Mouse (Mus musculus) small intestine, adult 2 months (tissue): ENCODE results near the gene Btg2. TPM values are rescaled to one million over a fixed set of nuclear protein-coding genes. Genes with fewer than 3 reads are reported as not detected.

Experiments used
- H3K27ac ChIP-seq: fragments of 200-500 bp; 2 replicates; pipeline ENCODE4 v1.5.1; 2012; ENCODE audit warnings: low read depth, low read length, control low read depth, inconsistent platforms; ENCODE audit not compliant: insufficient read depth
- H3K27me3 ChIP-seq: fragments of 200-500 bp; 2 replicates; pipeline ENCODE4 v1.6.1; 2012; ENCODE audit warnings: mild to moderate bottlenecking, moderate library complexity, low read length, inconsistent platforms; ENCODE audit not compliant: control insufficient read depth, insufficient read depth
- H3K36me3 ChIP-seq: fragments of 200-500 bp; 2 replicates; pipeline ENCODE4 v1.6.1; 2012; ENCODE audit warnings: mild to moderate bottlenecking, low read length, control low read depth, inconsistent platforms; ENCODE audit not compliant: control insufficient read depth, insufficient read depth
- H3K4me1 ChIP-seq: fragments of 200-500 bp; 2 replicates; pipeline ENCODE4 v1.6.1; 2012; ENCODE audit warnings: low read length, inconsistent platforms, mixed read lengths; ENCODE audit not compliant: control insufficient read depth, insufficient read depth, insufficient read length
- H3K4me3 ChIP-seq: fragments of 200-500 bp; 2 replicates; pipeline ENCODE4 v1.5.1; 2012; ENCODE audit warnings: low read depth, mild to moderate bottlenecking, control low read depth, inconsistent platforms, low read length, moderate library complexity
- CTCF ChIP-seq: fragments of 200-500 bp; IDR thresholded peaks from 2 replicates; pipeline ENCODE4 v1.5.1; 2012; ENCODE audit warnings: low read depth, mild to moderate bottlenecking, control low read depth, inconsistent platforms, low read length, moderate library complexity, mixed read lengths; ENCODE audit not compliant: insufficient replicate concordance, insufficient read length; ENCODE audit errors: extremely low read depth
- POLR2A ChIP-seq: fragments of 200-500 bp; IDR thresholded peaks from 2 replicates; pipeline ENCODE4 v1.6.1; 2012; ENCODE audit warnings: low read depth, mild to moderate bottlenecking, control low read depth, inconsistent platforms, low read length, moderate library complexity
- WGBS: fragments of 180-500 bp; shearing (Covaris S2); methylation state at CpG from one replicate; pipeline ENCODE4 v1.1.7; 2018; 5-methylcytosine and 5-hydroxymethylcytosine counted together
- polyA plus RNA-seq: library from polyadenylated mRNA; depleted of rRNA; stranded (reverse); fragments of >200 nt; gene quantifications from 2 replicates; pipeline ENCODE4 v1.2.3, GENCODE M21; 2012

Gene Btg2
- polyA plus RNA-seq, 1 experiment: 73.7 TPM

DNA sequence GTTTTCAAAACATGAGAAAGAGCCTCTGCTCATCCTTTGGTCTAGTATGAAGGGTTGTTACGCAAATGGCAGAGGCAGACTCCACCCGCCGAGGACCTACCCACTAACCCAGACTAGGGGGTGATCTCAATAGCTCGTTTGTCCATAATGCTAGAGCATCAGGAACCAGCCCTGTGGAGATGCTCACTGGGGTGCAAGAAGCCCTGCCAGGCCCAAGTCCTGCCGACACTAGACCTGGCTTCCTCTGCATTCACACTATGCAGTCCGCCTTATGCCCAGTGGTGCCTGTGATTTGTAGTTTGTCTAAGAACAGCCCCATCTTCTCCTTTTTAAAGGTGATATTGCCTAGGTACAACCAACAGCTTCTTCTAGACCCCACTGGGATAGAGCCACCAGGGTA is 31.5 kb downstream of the Btg2 start:
- Histone ChIP-seq H3K27ac (no peak overlapping the region), H3K27me3 (no peaks in the 10 kb centered on the region), H3K4me1 (no peaks in the 10 kb centered on the region), H3K36me3 (no peaks in the 10 kb centered on the region), H3K4me3 (no peak overlapping the region)
- 87% methylated on average over 6 of the region's 6 CpGs for WGBS
- TF ChIP-seq CTCF (no peak), POLR2A (no peak)

DNA sequence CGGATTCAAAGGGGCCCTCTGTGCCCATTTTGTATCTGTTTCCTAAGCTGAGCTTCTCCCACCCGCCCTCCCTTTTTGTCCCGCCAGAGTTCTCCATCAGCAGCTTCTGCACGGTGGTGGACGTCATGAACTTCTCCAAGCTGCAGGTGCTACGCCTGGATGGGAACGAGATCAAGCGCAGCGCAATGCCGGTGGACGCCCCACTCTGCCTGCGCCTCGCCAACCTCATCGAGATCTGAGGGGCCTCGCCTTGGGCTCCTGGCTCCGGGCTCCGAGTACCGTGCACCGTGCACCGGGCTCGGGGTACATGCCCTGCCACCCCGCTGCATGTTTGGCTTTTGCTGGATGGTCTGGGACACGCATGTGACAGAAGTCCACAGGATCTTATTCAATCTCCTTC is 32.5 kb downstream of the Btg2 start:
- Histone ChIP-seq H3K27me3 (no peaks in the 10 kb centered on the region), H3K36me3 (no peaks in the 10 kb centered on the region), H3K4me1 (no peaks in the 10 kb centered on the region), H3K27ac (no peak overlapping the region), H3K4me3 (no peak overlapping the region)
- no peak for TF ChIP-seq POLR2A
- no peak for TF ChIP-seq CTCF
- 29% methylated on average over 23 of the region's 23 CpGs for WGBS

DNA sequence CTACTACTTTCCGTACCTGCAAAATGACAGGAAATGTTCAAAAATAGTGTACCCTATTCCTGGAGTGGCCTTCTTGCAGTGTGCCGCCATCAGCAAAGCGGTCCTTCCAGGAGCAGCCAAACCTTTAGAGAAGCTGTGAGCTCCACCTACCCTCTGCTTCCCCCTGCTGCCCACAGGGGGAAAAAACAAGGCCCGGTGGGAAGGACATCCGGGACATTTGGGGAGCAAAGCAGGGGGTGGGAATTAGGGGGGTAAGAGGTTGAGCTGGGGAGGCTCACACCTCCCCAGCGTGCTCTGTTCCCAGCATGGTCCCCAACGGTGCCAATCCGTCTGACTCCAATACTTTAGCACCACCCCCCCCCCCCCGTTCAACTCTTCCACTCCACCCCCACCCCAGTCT is 32.9 kb downstream of the Btg2 start:
- Histone ChIP-seq H3K27ac (no peak overlapping the region), H3K36me3 (no peaks in the 10 kb centered on the region), H3K27me3 (no peaks in the 10 kb centered on the region), H3K4me3 (no peak overlapping the region), H3K4me1 (no peaks in the 10 kb centered on the region)
- 9% methylated on average over 9 of the region's 9 CpGs for WGBS
- TF ChIP-seq POLR2A: no peak
- TF ChIP-seq CTCF: peak; percentile 83; the same call in 1 of the 2 replicates

DNA sequence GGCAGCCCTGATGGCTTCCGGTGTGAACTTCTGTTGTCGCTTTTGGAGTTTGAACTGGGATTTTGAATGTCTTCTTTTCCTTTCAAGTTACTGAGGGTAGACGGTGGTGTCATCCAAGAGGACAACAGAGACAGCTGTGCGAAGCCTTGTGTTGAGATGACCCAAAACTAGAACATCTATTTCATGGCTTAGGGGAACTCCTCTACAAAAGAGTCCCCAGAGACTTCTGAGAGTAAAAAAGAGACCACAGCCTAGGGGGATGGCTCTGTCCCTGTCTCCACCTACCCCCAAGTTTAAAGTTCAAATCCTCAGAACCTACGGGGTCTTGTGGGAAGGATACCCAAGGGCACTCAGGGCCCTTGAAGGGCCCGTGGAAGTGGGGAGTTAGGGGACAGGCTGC is 34.1 kb downstream of the Btg2 start:
- no peak overlapping the region for H3K4me3 ChIP-seq
- no peak overlapping the region for H3K27ac ChIP-seq
- H3K4me1 ChIP-seq: no peaks in the 10 kb centered on the region
- no peaks in the 10 kb centered on the region for H3K36me3 ChIP-seq
- H3K27me3 ChIP-seq: no peaks in the 10 kb centered on the region
- 91% methylated on average over 6 of the region's 6 CpGs for WGBS
- no peak for TF ChIP-seq POLR2A
- TF ChIP-seq CTCF: no peak

DNA sequence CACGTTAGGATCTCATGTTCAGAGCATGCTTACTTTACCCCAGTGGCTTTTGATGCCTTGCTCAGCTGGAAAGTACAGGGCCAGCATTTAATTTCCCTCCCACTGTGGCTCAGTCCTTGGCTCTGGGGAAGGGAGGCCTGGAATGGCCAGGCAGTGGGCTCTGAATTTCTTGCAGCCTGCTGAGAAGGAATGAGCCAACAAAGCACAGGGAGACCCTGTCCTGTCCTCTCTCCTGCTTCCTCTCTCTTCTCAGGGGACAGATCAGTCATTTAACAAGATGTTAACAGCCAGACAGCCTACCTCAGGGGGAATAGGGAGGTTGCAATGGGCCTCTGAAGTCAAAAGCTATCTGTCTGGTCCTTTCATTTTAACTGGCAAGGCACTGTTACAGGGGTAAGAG is 36.6 kb downstream of the Btg2 start:
- no peaks in the 10 kb centered on the region for H3K4me1 ChIP-seq
- H3K27ac ChIP-seq: no peak overlapping the region
- 81% methylated on average over 1 of the region's 1 CpGs for WGBS
- TF ChIP-seq POLR2A: no peak
- TF ChIP-seq CTCF: no peak
- no peaks in the 10 kb centered on the region for H3K27me3 ChIP-seq
- no peak overlapping the region for H3K4me3 ChIP-seq
- no peaks in the 10 kb centered on the region for H3K36me3 ChIP-seq

DNA sequence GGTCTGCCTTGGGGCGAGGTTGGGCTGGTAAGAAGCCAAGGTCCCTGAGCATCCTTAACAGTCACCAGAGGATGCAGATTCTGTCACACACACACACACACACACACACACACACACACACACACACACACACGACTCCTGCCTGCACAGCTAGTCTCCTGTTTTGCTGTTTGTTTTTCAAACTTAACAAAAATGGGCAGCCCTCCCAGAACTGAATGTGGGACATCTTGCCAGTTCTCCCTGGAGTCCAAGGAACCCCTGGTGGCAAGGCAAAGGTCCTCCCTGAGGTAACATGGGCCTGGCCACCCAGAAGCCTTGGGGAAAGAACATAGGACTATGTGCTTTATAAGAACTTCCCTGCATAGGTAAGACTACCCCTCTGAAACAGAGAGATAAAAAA is 37.0 kb downstream of the Btg2 start:
- WGBS: 51% methylated on average over 2 of the region's 2 CpGs
- Histone ChIP-seq H3K4me3 (no peak overlapping the region), H3K36me3 (no peaks in the 10 kb centered on the region), H3K4me1 (no peaks in the 10 kb centered on the region), H3K27ac (no peak overlapping the region), H3K27me3 (no peaks in the 10 kb centered on the region)
- TF ChIP-seq CTCF (no peak), POLR2A (no peak)

DNA sequence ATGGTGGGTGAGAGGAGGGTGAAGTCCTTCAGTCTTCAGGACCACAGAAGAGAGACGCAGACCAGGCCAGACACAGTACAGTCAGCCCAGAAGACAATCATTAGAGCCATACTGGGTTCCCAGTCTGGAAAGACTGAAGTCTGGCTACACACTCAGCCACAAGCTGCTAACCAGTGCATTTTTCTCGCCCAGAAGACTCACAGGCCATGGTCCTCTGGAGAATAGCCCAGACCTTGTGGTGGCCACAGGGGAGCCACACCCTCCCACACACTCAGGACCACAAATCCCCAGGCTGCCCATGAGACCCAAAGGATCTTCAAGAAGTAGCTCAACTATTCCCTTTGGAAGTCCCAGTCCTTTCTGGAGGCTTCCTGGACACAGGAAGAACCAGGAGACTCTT is 39.6 kb downstream of the Btg2 start:
- 79% methylated on average over 2 of the region's 2 CpGs for WGBS
- Histone ChIP-seq H3K27ac (no peak overlapping the region), H3K36me3 (no peaks in the 10 kb centered on the region), H3K27me3 (no peaks in the 10 kb centered on the region), H3K4me1 (no peaks in the 10 kb centered on the region), H3K4me3 (no peak overlapping the region)
- no peak for TF ChIP-seq POLR2A
- no peak for TF ChIP-seq CTCF

DNA sequence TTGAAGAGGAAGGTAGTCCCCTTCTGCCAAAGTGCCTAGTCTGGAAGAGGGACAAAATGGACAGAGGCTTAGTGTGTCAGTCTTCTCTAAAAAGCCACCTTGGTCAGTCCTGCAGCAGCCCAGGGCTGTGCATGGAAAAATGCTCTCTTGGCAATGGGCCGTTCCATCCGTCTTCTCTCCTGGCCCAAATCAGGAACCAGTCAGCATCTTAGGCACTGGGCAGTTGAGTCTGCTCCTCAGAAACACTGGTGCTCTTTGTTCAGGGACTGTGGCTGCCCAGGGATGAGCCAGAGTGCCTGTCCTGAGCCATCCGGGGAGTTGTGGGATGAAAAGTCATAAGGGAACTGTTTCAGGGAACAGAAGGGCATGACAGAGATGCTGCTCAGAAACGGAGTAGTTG is 40.6 kb downstream of the Btg2 start:
- no peaks in the 10 kb centered on the region for H3K27me3 ChIP-seq
- TF ChIP-seq CTCF (no peak), POLR2A (no peak)
- H3K4me1 ChIP-seq: no peaks in the 10 kb centered on the region
- no peaks in the 10 kb centered on the region for H3K36me3 ChIP-seq
- WGBS: 93% methylated on average over 4 of the region's 4 CpGs
- H3K27ac ChIP-seq: no peak overlapping the region
- H3K4me3 ChIP-seq: no peak overlapping the region
